Comparison of ENCODE assay signal across 18 mouse cellular contexts in the genomic region with DNA sequence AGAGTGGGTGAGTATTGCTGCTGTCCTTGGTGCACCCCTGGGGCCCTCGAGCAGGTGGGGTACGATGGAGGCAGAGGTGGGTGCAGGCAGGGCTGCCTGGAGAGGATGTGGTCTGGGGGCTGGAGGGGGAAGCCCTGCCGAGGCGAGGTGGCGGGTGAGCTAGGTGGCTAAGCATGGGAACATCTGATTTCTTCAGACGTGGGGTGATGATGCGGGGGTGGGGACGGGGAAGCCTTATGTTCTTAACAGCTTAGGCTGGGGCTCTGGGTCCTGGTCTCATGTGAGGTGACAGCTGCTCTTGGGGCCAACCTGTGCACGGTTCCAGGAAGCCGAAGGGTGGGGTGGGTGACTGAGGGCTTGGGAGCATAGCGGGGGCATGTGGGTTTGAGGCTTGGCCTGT. TPM values are rescaled to one million over a fixed set of nuclear protein-coding genes. Genes with fewer than 3 reads are reported as not detected.
A peak's percentile ranks its signal among the peaks of the same experiment; 100 is the strongest.
DNase-seq lines count a peak whose midpoint lies in the region; ATAC-seq lines count a peak whose summit lies in the region.
"Had no signal": no experiment of that assay in that cellular context is flagged by ENCODE, and none has a peak within 500 bp of the region (broad histone marks: within the 10 kb centered on the region; RNA-seq: fewer than 3 reads in every experiment).

No protein-coding gene starts in this region.

- no peak overlapping the region for H3K27ac ChIP-seq in heart, embryonic 16.5 days (ENCODE audit: low read length)
- H3K27ac ChIP-seq in hindbrain, embryonic 16.5 days (ENCODE audit: low read depth, low read length): no peak overlapping the region
- H3K27ac ChIP-seq in midbrain, embryonic 13.5 days: no peak overlapping the region
- H3K27ac ChIP-seq: limb, embryonic 13.5 days; macrophage; stomach, embryonic 15.5 days had no signal

- no peak overlapping the region for H3K9ac ChIP-seq in heart, embryonic 16.5 days (ENCODE audit: low read length)
- no peak overlapping the region for H3K9ac ChIP-seq in hindbrain, embryonic 16.5 days (ENCODE audit: low read depth, low read length)
- H3K9ac ChIP-seq in midbrain, embryonic 13.5 days (replicated peaks): no peak overlapping the region
- H3K9ac ChIP-seq: limb, embryonic 13.5 days; stomach, embryonic 15.5 days had no signal

- WGBS in heart, embryonic 16.5 days: 77% methylated on average over 11 of the region's 11 CpGs
- WGBS in hindbrain, embryonic 16.5 days: 83% methylated on average over 11 of the region's 11 CpGs
- 94% methylated on average over 11 of the region's 11 CpGs for WGBS in midbrain, embryonic 13.5 days

- H3K4me3 ChIP-seq in heart, embryonic 16.5 days (ENCODE audit: low read length): no peak overlapping the region
- H3K4me3 ChIP-seq in hindbrain, embryonic 16.5 days (ENCODE audit: low read length): no peak overlapping the region
- H3K4me3 ChIP-seq in midbrain, embryonic 13.5 days (replicated peaks): no peak overlapping the region
- H3K4me3 ChIP-seq: embryonic facial prominence, embryonic 10.5 days; limb, embryonic 13.5 days; stomach, embryonic 15.5 days had no signal

- 0 out of 2 replicates have a peak, but pooled peaks have one; percentile 6 for ATAC-seq in heart, embryonic 16.5 days (replicated peaks; ENCODE audit: extremely low read depth, insufficient read depth, low FRiP score)
- ATAC-seq in CD4-positive, CD25-positive, alpha-beta regulatory T cell, adult 4 months: peak; percentile 66
- peak; percentile 72 for ATAC-seq in inflammation-experienced regulatory T-cells, adult 6 months
- ATAC-seq in hindbrain, embryonic 16.5 days: no peak
- ATAC-seq in midbrain, embryonic 13.5 days: no peak
- ATAC-seq: intestine, postnatal 0 days; midbrain, embryonic 16.5 days; Patski had no signal

- peaks cover 61% of the 10 kb centered on the region for H3K4me1 ChIP-seq in heart, embryonic 16.5 days (ENCODE audit: control insufficient read depth, insufficient read depth, low read length)
- peaks cover 6% of the 10 kb centered on the region for H3K4me1 ChIP-seq in hindbrain, embryonic 16.5 days (ENCODE audit: control insufficient read depth, insufficient read depth, low read depth, low read length)
- peaks cover 12% of the 10 kb centered on the region; the same call in 1 of the 2 replicates for H3K4me1 ChIP-seq in midbrain, embryonic 13.5 days (replicated peaks)

- H3K9me3 ChIP-seq in heart, embryonic 16.5 days (replicated peaks; ENCODE audit: control insufficient read depth, low read length): no peaks in the 10 kb centered on the region
- H3K9me3 ChIP-seq in hindbrain, embryonic 16.5 days (ENCODE audit: control insufficient read depth, low read length): no peaks in the 10 kb centered on the region
- no peaks in the 10 kb centered on the region for H3K9me3 ChIP-seq in midbrain, embryonic 13.5 days
- H3K9me3 ChIP-seq: embryonic facial prominence, embryonic 10.5 days; limb, embryonic 13.5 days; stomach, embryonic 15.5 days had no signal

- H3K36me3 ChIP-seq in heart, embryonic 16.5 days (ENCODE audit: control insufficient read depth, insufficient read depth): no peaks in the 10 kb centered on the region
- H3K36me3 ChIP-seq in hindbrain, embryonic 16.5 days (ENCODE audit: control insufficient read depth, insufficient read depth, low read length): no peaks in the 10 kb centered on the region
- H3K36me3 ChIP-seq in midbrain, embryonic 13.5 days: no peaks in the 10 kb centered on the region
- H3K36me3 ChIP-seq: stomach, embryonic 15.5 days had no signal

- no peak for DNase-seq in heart, adult 8-10 months (ENCODE audit: low spot score)
- DNase-seq in thymus, postnatal 0 days (ENCODE audit: low spot score): peak; percentile 94
- DNase-seq in layer of hippocampus, adult 9-10 months (ENCODE audit: low spot score): no peak
- DNase-seq: cerebellum, adult 9-10 months; heart, adult 18-20 months; kidney, postnatal 14 days had no signal

- H3K27me3 ChIP-seq in heart, embryonic 16.5 days (ENCODE audit: control insufficient read depth, insufficient read depth, low read length): no peaks in the 10 kb centered on the region
- H3K27me3 ChIP-seq in hindbrain, embryonic 16.5 days (replicated peaks; ENCODE audit: control insufficient read depth, insufficient read depth, low read length): no peaks in the 10 kb centered on the region
- peaks cover 12% of the 10 kb centered on the region; the same call in 1 of the 2 replicates for H3K27me3 ChIP-seq in midbrain, embryonic 13.5 days
- H3K27me3 ChIP-seq: limb, embryonic 13.5 days; Patski; stomach, embryonic 15.5 days had no signal

- no peak overlapping the region for H3K4me2 ChIP-seq in heart, embryonic 16.5 days (ENCODE audit: low read depth, low read length)
- no peak overlapping the region for H3K4me2 ChIP-seq in hindbrain, embryonic 16.5 days (ENCODE audit: low read length)
- H3K4me2 ChIP-seq in midbrain, embryonic 13.5 days (replicated peaks): no peak overlapping the region
- H3K4me2 ChIP-seq: limb, embryonic 13.5 days; stomach, embryonic 15.5 days had no signal

RNA-seq across cellular contexts. Expression of gene Nr4a1, which starts 4.4 kb away (rescaled TPM):
- 12.6 and 13.5 TPM in 2 replicates for polyA plus RNA-seq in heart, embryonic 16.5 days (2015; fragmentation: Nextera tagmentation; extraction: Ambion mirVana)
- total RNA-seq in heart, adult 8-10 months (2022): 10 to 100 TPM in 3 of 4 experiments, 1 to 10 TPM in 1; 7.0 to 23.9 (median 12.6) TPM
- polyA plus RNA-seq in CD4-positive, CD25-positive, alpha-beta regulatory T cell, adult 4 months (2017; shearing (Covaris generic)): 100 to 1,000 TPM in 1 of 2 experiments, 10 to 100 TPM in 1; 57.3 to 120 TPM
- polyA plus RNA-seq in inflammation-experienced regulatory T-cells, adult 6 months (2017; shearing (Covaris generic)): 10 to 100 TPM; 46.4 to 73.4 (median 68.3) TPM
- polyA plus RNA-seq in thymus, postnatal 0 days (2015; fragmentation: Nextera tagmentation; extraction: Ambion mirVana): 24.4 and 27.4 TPM in 2 replicates
- 6.8 and 7.2 TPM in 2 replicates for polyA plus RNA-seq in hindbrain, embryonic 16.5 days (2015; fragmentation: Nextera tagmentation; extraction: Ambion mirVana)
- 2.8 and 3.1 TPM in 2 replicates for polyA plus RNA-seq in midbrain, embryonic 13.5 days (2015; fragmentation: Nextera tagmentation; extraction: Ambion mirVana)

RNA-seq across cellular contexts. Expression of gene Atg101, which starts 25.7 kb away (rescaled TPM):
- polyA plus RNA-seq in heart, embryonic 16.5 days (2015; fragmentation: Nextera tagmentation; extraction: Ambion mirVana): 64.5 and 68.9 TPM in 2 replicates
- total RNA-seq in heart, adult 8-10 months (2022): 10 to 100 TPM; 21.1 to 25.4 (median 21.4) TPM
- 10 to 100 TPM; 67.8 to 79.0 TPM for polyA plus RNA-seq in CD4-positive, CD25-positive, alpha-beta regulatory T cell, adult 4 months (2017; shearing (Covaris generic))
- 10 to 100 TPM; 39.9 to 53.6 (median 47.8) TPM for polyA plus RNA-seq in inflammation-experienced regulatory T-cells, adult 6 months (2017; shearing (Covaris generic))
- polyA plus RNA-seq in thymus, postnatal 0 days (2015; fragmentation: Nextera tagmentation; extraction: Ambion mirVana): 95.1 and 103 TPM in 2 replicates
- polyA plus RNA-seq in hindbrain, embryonic 16.5 days (2015; fragmentation: Nextera tagmentation; extraction: Ambion mirVana): 79.6 and 81.3 TPM in 2 replicates
- 79.1 and 82.8 TPM in 2 replicates for polyA plus RNA-seq in midbrain, embryonic 13.5 days (2015; fragmentation: Nextera tagmentation; extraction: Ambion mirVana)

RNA-seq across cellular contexts. Expression of gene Grasp, which starts 34.4 kb away (rescaled TPM):
- 3.1 and 3.4 TPM in 2 replicates for polyA plus RNA-seq in heart, embryonic 16.5 days (2015; fragmentation: Nextera tagmentation; extraction: Ambion mirVana)
- 10 to 100 TPM in 1 of 4 experiments, 1 to 10 TPM in 3; 7.6 to 10.2 (median 9.5) TPM for total RNA-seq in heart, adult 8-10 months (2022)
- polyA plus RNA-seq in CD4-positive, CD25-positive, alpha-beta regulatory T cell, adult 4 months (2017; shearing (Covaris generic)): under 1 TPM in 1 of 2 experiments, not detected in 1; 0.47 TPM
- under 1 TPM; 0.18 to 0.50 (median 0.28) TPM for polyA plus RNA-seq in inflammation-experienced regulatory T-cells, adult 6 months (2017; shearing (Covaris generic))
- polyA plus RNA-seq in thymus, postnatal 0 days (2015; fragmentation: Nextera tagmentation; extraction: Ambion mirVana): 1.2 TPM in 2 replicates
- polyA plus RNA-seq in hindbrain, embryonic 16.5 days (2015; fragmentation: Nextera tagmentation; extraction: Ambion mirVana): 1.1 and 1.7 TPM in 2 replicates
- 1.7 and 2.4 TPM in 2 replicates for polyA plus RNA-seq in midbrain, embryonic 13.5 days (2015; fragmentation: Nextera tagmentation; extraction: Ambion mirVana)

RNA-seq across cellular contexts. Expression of gene 6030408B16Rik, which starts 34.6 kb away (rescaled TPM):
- polyA plus RNA-seq in heart, embryonic 16.5 days (2015; fragmentation: Nextera tagmentation; extraction: Ambion mirVana): 2.8 and 7.1 TPM in 2 replicates
- total RNA-seq in heart, adult 8-10 months (2022): 1 to 10 TPM in 3 of 4 experiments, under 1 TPM in 1; 0.54 to 2.1 (median 1.1) TPM
- polyA plus RNA-seq in CD4-positive, CD25-positive, alpha-beta regulatory T cell, adult 4 months (2017; shearing (Covaris generic)): not detected
- polyA plus RNA-seq in inflammation-experienced regulatory T-cells, adult 6 months (2017; shearing (Covaris generic)): under 1 TPM in 1 of 3 experiments, not detected in 2; 0.70 TPM
- 0.22 and 0.40 TPM in 2 replicates for polyA plus RNA-seq in thymus, postnatal 0 days (2015; fragmentation: Nextera tagmentation; extraction: Ambion mirVana)
- 0.13 and 0.21 TPM in 2 replicates for polyA plus RNA-seq in hindbrain, embryonic 16.5 days (2015; fragmentation: Nextera tagmentation; extraction: Ambion mirVana)
- polyA plus RNA-seq in midbrain, embryonic 13.5 days (2015; fragmentation: Nextera tagmentation; extraction: Ambion mirVana): 0.26 and 0.46 TPM in 2 replicates
- polyA plus RNA-seq: macrophage, Patski had no signal

Comparison
In these comparisons a context has a peak if more than half of its experiments do, and no peak if none do; other contexts are left out.
1. ATAC-seq: peak in heart, embryonic 16.5 days (single experiment), CD4-positive, CD25-positive, alpha-beta regulatory T cell, adult 4 months (single experiment) and inflammation-experienced regulatory T-cells, adult 6 months (single experiment); none in hindbrain, embryonic 16.5 days (single experiment) and midbrain, embryonic 13.5 days (single experiment).